Mouse (Mus musculus) thymus, adult 2 months (tissue): ENCODE measurements around the gene Aktip. TPM values are rescaled to one million over a fixed set of nuclear protein-coding genes. Genes with fewer than 3 reads are reported as not detected.
A peak's percentile ranks its signal among the peaks of the same experiment; 100 is the strongest.

Source experiments
- DNase-seq: peaks from one replicate; pipeline ENCODE4 v3.0.0; 2021
- H3K27ac ChIP-seq: fragments of 200-500 bp; 2 replicates; pipeline ENCODE4 v1.5.1; 2012; ENCODE audit warnings: low read length, control low read depth; ENCODE audit not compliant: control insufficient read depth, insufficient read depth
- H3K27me3 ChIP-seq: fragments of 200-500 bp; 2 replicates; pipeline ENCODE4 v1.6.1; 2012; ENCODE audit warnings: mild to moderate bottlenecking, low read length, moderate library complexity, mixed read lengths; ENCODE audit not compliant: control insufficient read depth, insufficient read depth
- H3K36me3 ChIP-seq: fragments of 200-500 bp; 2 replicates; pipeline ENCODE4 v1.6.1; 2012; ENCODE audit warnings: mild to moderate bottlenecking, low read length, moderate library complexity; ENCODE audit not compliant: control insufficient read depth, insufficient read depth
- H3K4me1 ChIP-seq: fragments of 200-500 bp; replicated peaks from 2 replicates; pipeline ENCODE4 v1.6.1; 2012; ENCODE audit warnings: low read length; ENCODE audit not compliant: control insufficient read depth, insufficient read depth
- H3K4me3 ChIP-seq: fragments of 200-500 bp; 2 replicates; pipeline ENCODE4 v1.5.1; 2012; ENCODE audit warnings: mild to moderate bottlenecking, low read length, control low read depth, moderate library complexity; ENCODE audit not compliant: control insufficient read depth, insufficient read depth
- CTCF ChIP-seq: fragments of 200-500 bp; IDR thresholded peaks from 2 replicates; pipeline ENCODE4 v1.5.1; 2012; ENCODE audit warnings: mild to moderate bottlenecking, control low read depth, low read length, moderate library complexity, borderline replicate concordance; ENCODE audit not compliant: control insufficient read depth, poor library complexity, insufficient read depth; ENCODE audit errors: extremely low read depth
- POLR2A ChIP-seq: fragments of 200-500 bp; IDR thresholded peaks from 2 replicates; pipeline ENCODE4 v1.6.1; 2012; ENCODE audit warnings: mild to moderate bottlenecking, low read length, control low read depth, moderate library complexity; ENCODE audit not compliant: control insufficient read depth, poor library complexity, insufficient read depth; ENCODE audit errors: extremely low read depth
- WGBS: fragments of 180-500 bp; shearing (Covaris S2); methylation state at CpG from one replicate; pipeline ENCODE4 v1.1.7; 2018; 5-methylcytosine and 5-hydroxymethylcytosine counted together
- polyA plus RNA-seq: library from polyadenylated mRNA; depleted of rRNA; stranded (reverse); fragments of >200 nt; gene quantifications from 2 replicates; pipeline ENCODE4 v1.2.3, GENCODE M21; 2012

Gene Aktip
- polyA plus RNA-seq, 1 experiment: 25.0 TPM

DNA sequence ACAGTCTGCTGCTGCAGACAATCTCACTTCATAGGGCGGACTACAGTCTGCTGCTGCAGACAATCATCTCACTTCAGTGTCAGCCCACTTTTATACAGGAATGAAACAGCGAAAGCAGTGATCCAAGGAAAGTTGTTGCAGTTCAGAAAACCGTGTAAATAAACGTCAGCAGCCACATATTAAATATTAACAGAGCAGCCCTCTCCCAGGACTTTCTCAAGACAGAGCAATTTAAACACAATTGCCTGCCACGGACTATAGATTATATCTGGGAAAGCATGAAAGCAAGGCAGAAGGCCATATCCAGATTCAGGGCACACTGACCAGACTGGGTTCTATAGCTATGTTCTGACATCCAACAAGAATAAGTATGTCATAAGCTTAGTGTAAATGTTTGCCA is 105.6 kb downstream of the Aktip start:
- Histone ChIP-seq H3K36me3 (peaks cover 86% of the 10 kb centered on the region), H3K4me1 (no peaks in the 10 kb centered on the region), H3K27ac (no peak overlapping the region), H3K27me3 (no peaks in the 10 kb centered on the region), H3K4me3 (no peak overlapping the region)
- TF ChIP-seq CTCF (no peak), POLR2A (no peak)
- DNase-seq: no peak
- 97% methylated on average over 5 of the region's 5 CpGs for WGBS

DNA sequence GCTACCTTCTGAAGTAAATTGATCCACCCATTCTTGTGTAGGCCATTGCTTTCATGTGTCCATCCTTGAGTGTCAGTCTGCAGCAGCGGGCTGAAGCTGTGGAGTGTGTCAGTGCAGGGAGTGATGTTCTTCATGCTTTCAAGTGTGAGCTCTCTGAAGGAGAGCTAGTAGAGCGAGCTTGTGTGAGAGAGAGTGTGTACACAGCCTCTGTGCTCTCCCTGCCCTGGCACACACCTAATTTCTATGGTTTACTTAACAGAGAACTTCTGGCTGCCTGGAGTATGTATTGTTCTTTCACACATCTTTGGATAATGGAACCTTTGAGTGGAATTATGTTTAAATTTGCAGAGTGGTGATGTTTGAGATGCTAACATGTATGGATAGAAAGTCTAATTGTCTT is 110.2 kb downstream of the Aktip start:
- 99% methylated on average over 2 of the region's 2 CpGs for WGBS
- no peak overlapping the region for H3K4me3 ChIP-seq
- no peaks in the 10 kb centered on the region for H3K27me3 ChIP-seq
- no peak for DNase-seq
- H3K27ac ChIP-seq: no peak overlapping the region
- H3K36me3 ChIP-seq: peaks cover 84% of the 10 kb centered on the region
- TF ChIP-seq POLR2A: no peak
- TF ChIP-seq CTCF: no peak
- H3K4me1 ChIP-seq: no peaks in the 10 kb centered on the region

- Histone ChIP-seq H3K27ac (no peak overlapping the region), H3K4me3 (no peak overlapping the region), H3K27me3 (no peaks in the 10 kb centered on the region), H3K36me3 (peaks cover 84% of the 10 kb centered on the region), H3K4me1 (no peaks in the 10 kb centered on the region)
- no peak for TF ChIP-seq POLR2A
- TF ChIP-seq CTCF: no peak
- no peak for DNase-seq
- WGBS: 97% methylated on average over 7 of the region's 7 CpGs
Observed at GRCm38 (mm10) chr8:91088452-91088851, 111.3 kb downstream of the Aktip start.

GRCm38 (mm10) chr8:91082428-91082827 is 117.3 kb downstream of the Aktip start:
- no peak for DNase-seq
- no peak overlapping the region for H3K4me3 ChIP-seq
- H3K27ac ChIP-seq: no peak overlapping the region
- H3K4me1 ChIP-seq: peaks cover 14% of the 10 kb centered on the region
- WGBS: 45% methylated on average over 12 of the region's 12 CpGs
- peaks cover 54% of the 10 kb centered on the region for H3K36me3 ChIP-seq
- TF ChIP-seq POLR2A: no peak
- no peak for TF ChIP-seq CTCF
- no peaks in the 10 kb centered on the region for H3K27me3 ChIP-seq

DNA sequence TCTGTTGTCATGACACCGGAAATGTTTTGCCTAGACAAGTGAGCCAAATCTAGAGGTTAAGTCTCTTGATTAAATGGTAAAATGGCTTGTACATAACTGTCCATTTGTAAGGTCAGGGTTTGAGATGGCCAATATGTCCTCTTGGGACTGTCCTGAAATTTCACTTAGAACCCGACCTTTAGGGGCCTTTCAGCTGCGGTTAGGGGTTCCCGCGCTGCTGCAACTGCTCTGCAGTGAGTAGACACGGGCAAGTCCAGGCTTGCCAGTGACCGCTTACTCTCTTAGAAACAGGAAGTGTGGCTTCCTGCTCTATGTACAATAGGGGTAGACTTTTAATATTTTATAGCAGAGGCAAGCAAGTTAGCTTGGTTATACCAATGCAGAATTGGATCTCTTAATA is 117.9 kb downstream of the Aktip start:
- H3K27ac ChIP-seq: no peak overlapping the region
- H3K4me1 ChIP-seq: peaks cover 17% of the 10 kb centered on the region
- no peak overlapping the region for H3K4me3 ChIP-seq
- no peak for TF ChIP-seq POLR2A
- TF ChIP-seq CTCF: no peak
- peaks cover 50% of the 10 kb centered on the region for H3K36me3 ChIP-seq
- no peaks in the 10 kb centered on the region for H3K27me3 ChIP-seq
- WGBS: 21% methylated on average over 7 of the region's 7 CpGs
- DNase-seq: no peak

- TF ChIP-seq POLR2A (no peak), CTCF (no peak)
- peaks cover 20% of the 10 kb centered on the region for H3K4me1 ChIP-seq
- WGBS: 96% methylated on average over 2 of the region's 2 CpGs
Observed at GRCm38 (mm10) chr8:91079678-91080077, 120.1 kb downstream of the Aktip start.

DNA sequence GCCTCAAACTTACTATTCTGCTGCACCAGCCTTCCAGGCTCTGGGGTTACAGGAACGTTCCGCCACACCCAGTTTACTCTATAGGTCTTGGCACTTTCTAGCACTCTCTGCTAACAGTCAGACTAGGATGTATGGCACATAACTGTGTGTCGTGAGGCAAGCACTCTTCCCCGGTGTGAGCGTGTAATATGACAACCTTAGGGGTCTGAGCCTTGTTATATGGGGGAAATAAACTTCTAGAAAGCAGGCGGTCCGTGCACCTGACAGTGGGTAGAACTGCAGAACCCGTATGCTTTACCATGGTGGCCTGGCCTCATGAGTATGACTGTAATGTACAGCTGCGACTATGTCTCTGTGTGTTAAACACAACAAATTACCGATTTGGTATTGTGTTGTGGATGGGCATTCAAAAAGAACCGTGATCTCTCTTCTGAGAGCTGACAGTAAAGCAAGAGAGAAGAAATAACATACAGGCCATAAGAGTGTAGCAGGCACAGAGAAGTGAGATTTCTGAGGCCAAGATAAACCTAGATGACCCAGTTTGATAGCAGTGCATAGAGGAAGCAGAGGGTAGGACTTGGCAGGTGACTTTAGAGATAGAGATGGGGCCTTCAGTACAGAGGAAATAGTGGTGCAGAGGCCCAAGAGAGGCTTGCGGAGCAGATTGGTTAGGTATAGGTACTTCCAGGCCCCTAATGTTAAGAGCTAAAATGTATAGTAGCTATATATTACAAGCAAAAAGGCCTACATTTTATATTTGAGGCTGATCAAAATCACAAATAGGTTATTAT is 122.5 kb downstream of the Aktip start:
- WGBS: 35% methylated on average over 12 of the region's 12 CpGs
- H3K4me1 ChIP-seq: peaks cover 25% of the 10 kb centered on the region

More at GRCm38 (mm10) chr8:91079678-91080077, 120.1 kb downstream of the Aktip start:
- DNase-seq: peak; percentile 40
- peaks cover 34% of the 10 kb centered on the region for H3K36me3 ChIP-seq
- no peak overlapping the region for H3K27ac ChIP-seq
- H3K27me3 ChIP-seq: no peaks in the 10 kb centered on the region
- H3K4me3 ChIP-seq: no peak overlapping the region

More for the DNA sequence above, 122.5 kb downstream of the Aktip start:
- Histone ChIP-seq H3K36me3 (peaks cover 24% of the 10 kb centered on the region), H3K27ac (peak overlapping the region; percentile 93), H3K4me3 (no peak overlapping the region), H3K27me3 (no peaks in the 10 kb centered on the region)
- peak; percentile 46 for DNase-seq
- no peak for TF ChIP-seq CTCF
- no peak for TF ChIP-seq POLR2A
